Mouse (Mus musculus) large intestine, adult 2 months (tissue): ENCODE measurements around the gene Dlgap3. TPM values are rescaled to one million over a fixed set of nuclear protein-coding genes. Genes with fewer than 3 reads are reported as not detected.

ENCODE experiments used
- DNase-seq: peaks from one replicate; pipeline ENCODE4 v3.0.0-alpha.2; 2012; ENCODE audit warnings: low read depth, low spot score
- WGBS: fragments of 180-500 bp; shearing (Covaris S2); methylation state at CpG from one replicate; pipeline ENCODE4 v1.1.7; 2018; 5-methylcytosine and 5-hydroxymethylcytosine counted together
- polyA plus RNA-seq: library from polyadenylated mRNA; depleted of rRNA; stranded (reverse); fragments of >200 nt; gene quantifications from 2 replicates; pipeline ENCODE4 v1.2.3, GENCODE M21; 2012; rRNA removed

Dlgap3 gene
- polyA plus RNA-seq, 1 experiment, result 0.22 TPM

- peak; percentile 78 for DNase-seq
- WGBS, result 4% methylated on average over 5 of the region's 5 CpGs
Observed at GRCm38 (mm10) chr4:127249701-127250349, 80.8 kb downstream of the Dlgap3 start.

- DNase-seq, result no peak
- 43% methylated on average over 22 of the region's 22 CpGs for WGBS
Observed at GRCm38 (mm10) chr4:127251963-127252585, 83.1 kb downstream of the Dlgap3 start.

- WGBS, result 49% methylated on average over 5 of the region's 5 CpGs
- DNase-seq, result no peak
Observed at GRCm38 (mm10) chr4:127256739-127257138, 87.7 kb downstream of the Dlgap3 start.

DNA sequence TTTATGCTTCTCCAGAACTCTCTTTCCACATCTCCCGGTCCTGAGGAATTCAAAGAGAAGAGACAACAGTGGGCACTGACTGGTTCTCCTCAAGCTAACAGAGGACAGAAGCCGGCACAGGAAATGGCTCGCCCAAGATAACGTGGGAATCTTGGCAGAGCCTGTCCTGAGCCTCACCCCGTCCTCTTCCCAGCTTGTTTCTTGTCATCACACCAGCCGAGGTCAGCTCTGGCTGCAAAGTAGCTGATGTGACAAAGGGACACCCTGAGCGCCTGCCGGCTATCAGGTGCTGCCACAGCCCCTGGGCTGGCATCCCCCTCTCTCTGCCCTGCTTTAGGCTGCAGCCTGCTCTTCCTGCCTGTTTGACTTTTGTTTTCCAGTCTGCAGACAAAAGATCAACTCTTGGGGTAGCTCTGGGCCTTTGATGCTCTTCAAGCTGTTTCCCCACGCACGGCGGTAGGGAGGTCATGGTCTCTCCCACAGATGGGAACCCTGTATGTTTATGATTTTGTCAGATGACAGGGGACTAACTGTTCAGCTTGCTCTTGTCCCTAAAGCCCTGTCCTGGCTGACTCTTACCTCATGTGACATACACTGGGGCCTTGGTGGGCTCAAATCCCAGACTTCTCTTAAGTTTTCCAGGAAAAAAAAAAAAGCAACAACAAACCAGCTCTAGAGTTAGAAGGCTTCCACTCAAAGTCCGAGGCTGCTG, 89.3 kb downstream of the Dlgap3 start:
- 39% methylated on average over 12 of the region's 12 CpGs for WGBS
- DNase-seq, result no peak

GRCm38 (mm10) chr4:127261601-127262000, 92.6 kb downstream of the Dlgap3 start:
- 88% methylated on average over 14 of the region's 14 CpGs for WGBS
- DNase-seq, result no peak

- no peak for DNase-seq
- 57% methylated on average over 19 of the region's 19 CpGs for WGBS
Observed at GRCm38 (mm10) chr4:127263438-127264182, 94.6 kb downstream of the Dlgap3 start.

- DNase-seq, result no peak
- WGBS, result 80% methylated on average over 5 of the region's 5 CpGs
Observed at GRCm38 (mm10) chr4:127264183-127264554, 95.2 kb downstream of the Dlgap3 start.

GRCm38 (mm10) chr4:127278451-127279001, 109.5 kb downstream of the Dlgap3 start:
- 35% methylated on average over 9 of the region's 9 CpGs for WGBS
- no peak for DNase-seq

DNA sequence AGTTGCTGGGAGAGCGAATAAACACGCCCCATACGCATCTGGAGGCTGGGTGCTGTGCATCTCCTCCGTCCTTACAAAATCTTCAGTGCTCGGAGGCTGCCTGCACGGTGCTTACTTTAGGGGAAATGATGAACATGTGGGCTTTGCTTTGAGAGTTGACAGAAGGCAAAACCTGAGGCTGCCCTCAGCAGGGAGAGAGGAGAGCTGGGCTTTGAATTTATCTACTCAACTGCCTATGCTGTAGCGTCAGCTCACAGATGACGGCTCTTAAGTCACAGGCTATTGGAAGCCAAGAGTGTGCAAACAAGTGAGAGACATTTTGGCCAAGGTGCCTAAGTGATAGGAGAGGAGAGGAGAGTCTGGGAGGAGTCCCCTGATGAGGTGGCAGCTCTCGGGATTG, 110.2 kb downstream of the Dlgap3 start:
- 63% methylated on average over 9 of the region's 9 CpGs for WGBS
- no peak for DNase-seq

Other genes starting within 250 kb of the Dlgap3 start
- 1.8 and 2.9 TPM in 2 replicates for gene Zmym4, start 201.1 kb upstream of the Dlgap3 start, polyA plus RNA-seq
- 13.4 and 23.3 TPM in 2 replicates for gene Sfpq, start 147.9 kb upstream of the Dlgap3 start, polyA plus RNA-seq
- 1.1 and 1.4 TPM in 2 replicates for gene Zmym1, start 108.1 kb upstream of the Dlgap3 start, polyA plus RNA-seq
- gene Zmym6, start 91.8 kb upstream of the Dlgap3 start, polyA plus RNA-seq, result 2.1 and 3.1 TPM in 2 replicates
- 14.8 and 16.4 TPM in 2 replicates for gene Tmem35b, start 45.5 kb upstream of the Dlgap3 start, polyA plus RNA-seq
- 19.0 and 19.7 TPM in 2 replicates for gene Smim12, start 74.6 kb downstream of the Dlgap3 start, polyA plus RNA-seq
- 7.7 and 9.1 TPM in 2 replicates for gene Gja4, start 144.8 kb downstream of the Dlgap3 start, polyA plus RNA-seq
- 32.8 and 37.9 TPM in 2 replicates for gene Gjb3, start 161.6 kb downstream of the Dlgap3 start, polyA plus RNA-seq
- 0.58 and 1.0 TPM in 2 replicates for gene Gjb4, start 184.9 kb downstream of the Dlgap3 start, polyA plus RNA-seq
- 0.36 and 0.98 TPM in 2 replicates for gene Gjb5, start 189.0 kb downstream of the Dlgap3 start, polyA plus RNA-seq